Mouse (Mus musculus) bone marrow, adult 2 months (tissue): ENCODE data around the gene Cd209e.
"Not testable (repeated sequence)": the region's sequence is repeated elsewhere in the genome, so short reads cannot be mapped to it uniquely, and the experiment has no call there.

ENCODE experiments used
- CTCF ChIP-seq: fragments of 200-500 bp; IDR thresholded peaks from 2 replicates; pipeline ENCODE4 v1.5.1; 2011; ENCODE audit warnings: low read length, control low read depth; ENCODE audit not compliant: control insufficient read depth, insufficient read depth
- POLR2A ChIP-seq: fragments of 200-500 bp; IDR thresholded peaks from 2 replicates; pipeline ENCODE4 v1.6.1; 2011; ENCODE audit warnings: low read depth, mild to moderate bottlenecking, control low read depth, low read length, borderline replicate concordance; ENCODE audit not compliant: control insufficient read depth

DNA sequence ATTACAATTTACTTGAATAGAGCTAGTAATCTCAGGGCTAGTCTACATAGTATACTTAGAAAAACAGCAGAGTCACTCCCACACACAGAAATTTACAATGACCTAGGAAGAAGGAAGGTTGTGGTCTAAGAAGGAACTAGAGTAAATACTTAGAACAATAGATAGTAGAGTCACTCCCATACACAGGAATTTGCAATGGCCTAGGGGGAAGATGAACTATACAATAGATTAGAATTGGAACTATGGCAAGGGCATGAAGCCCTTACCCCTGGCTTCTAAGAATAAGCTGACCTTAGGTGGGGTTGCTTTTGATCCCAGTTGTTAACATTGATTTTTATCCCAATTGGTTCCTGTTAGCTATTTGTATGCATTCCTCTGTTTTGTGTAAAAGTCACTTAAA lies 8.6 kb upstream of the Cd209e start:
- not testable (repeated sequence) for TF ChIP-seq CTCF, POLR2A
